Mouse (Mus musculus) forebrain, embryonic 12.5 days (tissue): ENCODE results near the gene Pih1d1. TPM values are rescaled to one million over a fixed set of nuclear protein-coding genes. Genes with fewer than 3 reads are reported as not detected.
"Not testable (repeated sequence)": the region's sequence is repeated elsewhere in the genome, so short reads cannot be mapped to it uniquely, and the experiment has no call there.

Experiments used
- ATAC-seq: fragments of 200-750 bp; cut with Nextera tagmentation; 2 replicates; pipeline ENCODE4 v1.8.0; 2017; ENCODE audit warnings: moderate TSS enrichment; ENCODE audit not compliant: low FRiP score
- H3K27ac ChIP-seq: fragments of 300-500 bp; sonication (generic); 2 replicates; pipeline ENCODE4 v1.5.1; 2016; ENCODE audit warnings: mild to moderate bottlenecking
- H3K27me3 ChIP-seq: fragments of 300-500 bp; sonication (generic); 2 replicates; pipeline ENCODE4 v1.6.1; 2016; ENCODE audit warnings: mild to moderate bottlenecking
- H3K36me3 ChIP-seq: fragments of 300-500 bp; sonication (generic); replicated peaks from 2 replicates; pipeline ENCODE4 v1.6.1; 2016; ENCODE audit warnings: mild to moderate bottlenecking
- H3K4me1 ChIP-seq: fragments of 300-500 bp; sonication (generic); 2 replicates; pipeline ENCODE4 v1.6.1; 2016
- H3K4me2 ChIP-seq: fragments of 300-500 bp; sonication (generic); 2 replicates; pipeline ENCODE4 v1.6.1; 2016; ENCODE audit warnings: mild to moderate bottlenecking, moderate library complexity
- H3K4me3 ChIP-seq: fragments of 300-500 bp; sonication (generic); replicated peaks from 2 replicates; pipeline ENCODE4 v1.5.1; 2016; ENCODE audit warnings: mild to moderate bottlenecking
- H3K9ac ChIP-seq: fragments of 300-500 bp; sonication (generic); 2 replicates; pipeline ENCODE4 v1.6.1; 2016; ENCODE audit warnings: mild to moderate bottlenecking
- H3K9me3 ChIP-seq: fragments of 300-500 bp; sonication (generic); 2 replicates; pipeline ENCODE4 v1.6.1; 2016
- WGBS: fragments of 180-500 bp; shearing (Covaris S2); methylation state at CpG from one replicate; pipeline ENCODE4 v1.1.7; 2016; 5-methylcytosine and 5-hydroxymethylcytosine counted together
- polyA plus RNA-seq: library from polyadenylated mRNA; unstranded; fragments of >200 nt; fragmentation: Nextera tagmentation; extraction: Ambion mirVana; gene quantifications from 2 replicates; pipeline ENCODE4 v1.2.1, GENCODE M21; 2016

Pih1d1 gene
- polyA plus RNA-seq, 1 experiment from 2014 or later, result 95.0 TPM

GRCm38 (mm10) chr7:45139904-45140723, 14.0 kb upstream of the Pih1d1 start:
- peaks cover 6% of the 10 kb centered on the region; the same call in 1 of the 2 replicates for H3K4me1 ChIP-seq
- H3K4me3 ChIP-seq, result no peak overlapping the region
- whole genome bisulfite sequencing, result 79% methylated on average over 8 of the region's 8 CpGs
- peaks cover 21% of the 10 kb centered on the region for H3K27me3 ChIP-seq
- H3K27ac ChIP-seq, result no peak overlapping the region
- H3K4me2 ChIP-seq, result no peak overlapping the region
- no peak for ATAC-seq
- no peaks in the 10 kb centered on the region for H3K9me3 ChIP-seq
- H3K9ac ChIP-seq, result no peak overlapping the region
- peaks cover 28% of the 10 kb centered on the region for H3K36me3 ChIP-seq

GRCm38 (mm10) chr7:45141319-45141718, 12.8 kb upstream of the Pih1d1 start:
- Histone ChIP-seq H3K4me2 (no peak overlapping the region), H3K9me3 (no peaks in the 10 kb centered on the region), H3K36me3 (peaks cover 33% of the 10 kb centered on the region), H3K27ac (no peak overlapping the region), H3K27me3 (peaks cover 12% of the 10 kb centered on the region), H3K9ac (no peak overlapping the region), H3K4me3 (no peak overlapping the region), H3K4me1 (no peaks in the 10 kb centered on the region)
- no peak for ATAC-seq
- 91% methylated on average over 3 of the region's 3 CpGs for WGBS

GRCm38 (mm10) chr7:45141914-45142313, 12.2 kb upstream of the Pih1d1 start:
- no peaks in the 10 kb centered on the region for H3K4me1 ChIP-seq
- ATAC-seq, result no peak
- 93% methylated on average over 5 of the region's 5 CpGs for WGBS
- peaks cover 12% of the 10 kb centered on the region for H3K27me3 ChIP-seq
- H3K9ac ChIP-seq, result no peak overlapping the region
- peaks cover 33% of the 10 kb centered on the region for H3K36me3 ChIP-seq
- H3K27ac ChIP-seq, result no peak overlapping the region
- H3K4me3 ChIP-seq, result no peak overlapping the region
- no peak overlapping the region for H3K4me2 ChIP-seq
- H3K9me3 ChIP-seq, result no peaks in the 10 kb centered on the region

- WGBS, result 87% methylated on average over 13 of the region's 13 CpGs
- H3K27me3 ChIP-seq, result no peaks in the 10 kb centered on the region
- H3K9ac ChIP-seq, result no peak overlapping the region
- no peak overlapping the region for H3K4me3 ChIP-seq
- peaks cover 37% of the 10 kb centered on the region for H3K36me3 ChIP-seq
- no peak for ATAC-seq
- no peaks in the 10 kb centered on the region for H3K9me3 ChIP-seq
- no peak overlapping the region for H3K27ac ChIP-seq
- H3K4me1 ChIP-seq, result peaks cover 2% of the 10 kb centered on the region; the same call in 1 of the 2 replicates
- no peak overlapping the region for H3K4me2 ChIP-seq
Measured at GRCm38 (mm10) chr7:45144368-45145174, 9.5 kb upstream of the Pih1d1 start.

GRCm38 (mm10) chr7:45145460-45145859, 8.6 kb upstream of the Pih1d1 start:
- Histone ChIP-seq H3K36me3 (peaks cover 37% of the 10 kb centered on the region), H3K27me3 (no peaks in the 10 kb centered on the region), H3K4me1 (peaks cover 8% of the 10 kb centered on the region; the same call in 1 of the 2 replicates), H3K4me2 (no peak overlapping the region), H3K9ac (no peak overlapping the region), H3K27ac (no peak overlapping the region), H3K9me3 (no peaks in the 10 kb centered on the region), H3K4me3 (no peak overlapping the region)
- WGBS, result 94% methylated on average over 8 of the region's 8 CpGs
- ATAC-seq, result no peak

- Histone ChIP-seq H3K4me2 (no peak overlapping the region), H3K27ac (no peak overlapping the region), H3K4me3 (no peak overlapping the region), H3K9ac (no peak overlapping the region), H3K4me1 (peaks cover 17% of the 10 kb centered on the region), H3K9me3 (no peaks in the 10 kb centered on the region), H3K27me3 (no peaks in the 10 kb centered on the region), H3K36me3 (peaks cover 33% of the 10 kb centered on the region)
- ATAC-seq, result no peak
- 93% methylated on average over 11 of the region's 11 CpGs for WGBS
Measured at GRCm38 (mm10) chr7:45147267-45147666, 6.8 kb upstream of the Pih1d1 start.

GRCm38 (mm10) chr7:45147899-45148298, 6.2 kb upstream of the Pih1d1 start:
- Histone ChIP-seq H3K36me3 (peaks cover 28% of the 10 kb centered on the region), H3K9me3 (no peaks in the 10 kb centered on the region), H3K27ac (no peak overlapping the region), H3K4me1 (peaks cover 17% of the 10 kb centered on the region), H3K4me3 (no peak overlapping the region), H3K4me2 (no peak overlapping the region), H3K9ac (no peak overlapping the region), H3K27me3 (no peaks in the 10 kb centered on the region)
- 89% methylated on average over 11 of the region's 11 CpGs for WGBS
- ATAC-seq, result no peak

- Histone ChIP-seq H3K4me3 (no peak overlapping the region), H3K36me3 (peaks cover 23% of the 10 kb centered on the region), H3K9ac (no peak overlapping the region), H3K27me3 (no peaks in the 10 kb centered on the region), H3K27ac (no peak overlapping the region), H3K4me2 (no peak overlapping the region), H3K9me3 (no peaks in the 10 kb centered on the region), H3K4me1 (peaks cover 22% of the 10 kb centered on the region)
- 80% methylated on average over 4 of the region's 4 CpGs for WGBS
- no peak for ATAC-seq
Measured at GRCm38 (mm10) chr7:45148534-45149098, 5.5 kb upstream of the Pih1d1 start.

- no peaks in the 10 kb centered on the region for H3K9me3 ChIP-seq
- ATAC-seq, result no peak
- H3K27ac ChIP-seq, result no peak overlapping the region
- peaks cover 13% of the 10 kb centered on the region for H3K36me3 ChIP-seq
- H3K4me2 ChIP-seq, result no peak overlapping the region
- 35% methylated on average over 6 of the region's 6 CpGs for WGBS
- H3K4me3 ChIP-seq, result no peak overlapping the region
- H3K27me3 ChIP-seq, result no peaks in the 10 kb centered on the region
- no peak overlapping the region for H3K9ac ChIP-seq
- H3K4me1 ChIP-seq, result peaks cover 23% of the 10 kb centered on the region
Measured at GRCm38 (mm10) chr7:45149545-45149944, 4.6 kb upstream of the Pih1d1 start.

- H3K36me3 ChIP-seq, result peaks cover 9% of the 10 kb centered on the region; the same call in 1 of the 2 replicates
- H3K4me3 ChIP-seq, result no peak overlapping the region
- no peak for ATAC-seq
- H3K4me2 ChIP-seq, result no peak overlapping the region
- WGBS, result 69% methylated on average over 4 of the region's 4 CpGs
- H3K9ac ChIP-seq, result no peak overlapping the region
- no peak overlapping the region for H3K27ac ChIP-seq
- peaks cover 30% of the 10 kb centered on the region for H3K4me1 ChIP-seq
- no peaks in the 10 kb centered on the region for H3K27me3 ChIP-seq
- H3K9me3 ChIP-seq, result no peaks in the 10 kb centered on the region
Measured at GRCm38 (mm10) chr7:45150321-45150720, 3.8 kb upstream of the Pih1d1 start.

- Histone ChIP-seq H3K27ac (no peak overlapping the region), H3K27me3 (no peaks in the 10 kb centered on the region), H3K4me2 (no peak overlapping the region), H3K9me3 (no peaks in the 10 kb centered on the region), H3K4me3 (no peak overlapping the region), H3K9ac (no peak overlapping the region), H3K4me1 (peaks cover 33% of the 10 kb centered on the region), H3K36me3 (0 out of 2 replicates have a peak, but pooled peaks cover 4% of the 10 kb centered on the region)
- ATAC-seq, result no peak
- 58% methylated on average over 11 of the region's 11 CpGs for WGBS
Measured at GRCm38 (mm10) chr7:45151303-45151702, 2.8 kb upstream of the Pih1d1 start.

GRCm38 (mm10) chr7:45153052-45153451, 1.1 kb upstream of the Pih1d1 start:
- not testable (repeated sequence) for H3K4me3 ChIP-seq, H3K27ac ChIP-seq, H3K9ac ChIP-seq, H3K27me3 ChIP-seq, H3K9me3 ChIP-seq, H3K36me3 ChIP-seq, ATAC-seq
- Histone ChIP-seq H3K4me1 (peaks cover 33% of the 10 kb centered on the region), H3K4me2 (peak overlapping the region; percentile 81; the same call in 1 of the 2 replicates)
- 88% methylated on average over 2 of the region's 2 CpGs for WGBS
